Mouse (Mus musculus): ENCODE results near the gene Lao1.

DNA sequence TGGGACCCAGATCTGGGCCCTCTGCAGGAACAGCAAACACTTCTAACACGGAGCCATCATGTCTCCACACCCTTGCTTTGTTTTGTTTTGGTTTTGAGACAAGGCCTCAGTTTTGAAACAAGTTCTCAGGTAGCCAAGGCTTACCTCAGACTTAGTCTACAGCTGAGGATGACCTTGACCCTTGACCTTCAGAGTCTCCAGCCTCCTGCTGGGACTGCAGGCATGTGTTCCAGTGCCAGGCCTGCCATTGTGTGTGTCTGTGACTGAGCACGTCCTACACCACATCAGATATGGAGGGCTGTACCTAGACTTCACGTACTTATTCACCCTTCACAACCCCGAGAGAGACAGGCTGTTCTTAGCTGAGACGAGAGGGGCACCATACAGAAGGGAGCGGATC lies 46.2 kb downstream of the Lao1 start:
- TF ChIP-seq POLR2A (IDR thresholded peaks at IDR 0.05; ENCODE audit: borderline replicate concordance, extremely low read depth, insufficient read depth, insufficient read length, poor library complexity, severe bottlenecking) (no peak), CTCF (IDR thresholded peaks at IDR 0.05; ENCODE audit: borderline replicate concordance, extremely low read depth, insufficient read depth, insufficient read length) (no peak)
